ENCODE assay signal across 17 mouse cellular contexts in the genomic region with DNA sequence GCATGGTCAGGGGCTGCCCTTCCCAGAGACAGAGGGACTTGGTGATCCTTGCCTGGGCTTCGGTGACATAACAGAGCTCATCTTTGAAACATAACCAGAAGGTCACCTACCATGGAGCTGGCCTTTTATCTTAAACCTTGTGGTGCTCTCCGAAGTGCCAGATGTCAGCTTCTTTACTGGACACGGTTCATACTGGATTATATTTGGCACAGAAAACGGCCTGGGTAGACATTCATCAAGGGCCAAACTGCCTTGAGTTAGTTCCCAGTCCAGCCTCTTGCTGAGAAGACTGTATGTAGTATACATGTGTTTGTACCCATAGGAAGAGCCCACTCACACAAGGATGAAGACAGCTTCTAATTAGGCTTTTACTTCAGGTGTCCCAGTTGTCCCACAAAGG.
"Had no signal": no experiment of that assay in that cellular context is flagged by ENCODE, and none has a peak within 500 bp of the region (broad histone marks: within the 10 kb centered on the region; RNA-seq: fewer than 3 reads in every experiment).

No protein-coding gene starts in this region.

- H3K27me3 ChIP-seq: neural tube, embryonic 12.5 days; neural tube, embryonic 13.5 days; neural tube, embryonic 15.5 days; stomach, embryonic 15.5 days had no signal

- H3K36me3 ChIP-seq: stomach, embryonic 15.5 days had no signal

- H3K4me1 ChIP-seq: neural tube, embryonic 12.5 days; stomach, embryonic 15.5 days had no signal

- H3K9me3 ChIP-seq: neural tube, embryonic 12.5 days; neural tube, embryonic 13.5 days; neural tube, embryonic 15.5 days; stomach, embryonic 15.5 days had no signal

- H3K27ac ChIP-seq: neural tube, embryonic 12.5 days; neural tube, embryonic 13.5 days; neural tube, embryonic 15.5 days; stomach, embryonic 15.5 days; stomach, postnatal 0 days had no signal

- H3K4me3 ChIP-seq: neural tube, embryonic 12.5 days; neural tube, embryonic 13.5 days; neural tube, embryonic 15.5 days; stomach, embryonic 15.5 days had no signal

- DNase-seq: retina, postnatal 1 day; right cerebral cortex, adult 18-20 months; right cerebral cortex, postnatal 14 days; right cerebral cortex, postnatal 25 days; right cerebral cortex, postnatal 4 days; spleen, adult 18-20 months; thymus, adult 18-20 months; thymus, adult 2 months; thymus, postnatal 14 days; thymus, postnatal 25 days; thymus, postnatal 36 days; thymus, postnatal 4 days had no signal
